Mouse (Mus musculus): ENCODE data around the gene Pds5b. TPM values are rescaled to one million over a fixed set of nuclear protein-coding genes. Genes with fewer than 3 reads are reported as not detected.

The Pds5b gene
- polyA plus RNA-seq, 1 experiment = 27.2 TPM

- DNase-seq = no peak
Observed at GRCm38 (mm10) chr5:150818041-150818440, 144.5 kb downstream of the Pds5b start.

GRCm38 (mm10) chr5:150818886-150819285 is 145.3 kb downstream of the Pds5b start:
- DNase-seq = no peak
- no peaks in the 10 kb centered on the region for H3K27me3 ChIP-seq (ENCODE audit: control insufficient read depth, insufficient read depth, low read length)
- no peak overlapping the region for H3K4me3 ChIP-seq (replicated peaks; ENCODE audit: insufficient read depth, low read depth, low read length)
- WGBS = 82% methylated on average over 4 of the region's 4 CpGs
- H3K4me1 ChIP-seq (ENCODE audit: control insufficient read depth, insufficient read depth, low read length) = no peaks in the 10 kb centered on the region
- H3K27ac ChIP-seq (ENCODE audit: insufficient read depth, low read length) = no peak overlapping the region
- no peak for TF ChIP-seq POLR2A (IDR thresholded peaks at IDR 0.05; ENCODE audit: borderline replicate concordance, insufficient read depth, low read length)
- TF ChIP-seq CTCF (IDR thresholded peaks at IDR 0.05; ENCODE audit: borderline replicate concordance, insufficient read depth, low read depth, low read length) = no peak

More at GRCm38 (mm10) chr5:150818041-150818440, 144.5 kb downstream of the Pds5b start:
- no peak overlapping the region for H3K27ac ChIP-seq (ENCODE audit: insufficient read depth, low read length)
- no peak overlapping the region for H3K4me3 ChIP-seq (replicated peaks; ENCODE audit: insufficient read depth, low read depth, low read length)
- H3K27me3 ChIP-seq (ENCODE audit: control insufficient read depth, insufficient read depth, low read length) = no peaks in the 10 kb centered on the region
- 63% methylated on average over 2 of the region's 2 CpGs for whole genome bisulfite sequencing
- TF ChIP-seq POLR2A (IDR thresholded peaks at IDR 0.05; ENCODE audit: borderline replicate concordance, insufficient read depth, low read length) (no peak), CTCF (IDR thresholded peaks at IDR 0.05; ENCODE audit: borderline replicate concordance, insufficient read depth, low read depth, low read length) (no peak)
- H3K4me1 ChIP-seq (ENCODE audit: control insufficient read depth, insufficient read depth, low read length) = no peaks in the 10 kb centered on the region

DNA sequence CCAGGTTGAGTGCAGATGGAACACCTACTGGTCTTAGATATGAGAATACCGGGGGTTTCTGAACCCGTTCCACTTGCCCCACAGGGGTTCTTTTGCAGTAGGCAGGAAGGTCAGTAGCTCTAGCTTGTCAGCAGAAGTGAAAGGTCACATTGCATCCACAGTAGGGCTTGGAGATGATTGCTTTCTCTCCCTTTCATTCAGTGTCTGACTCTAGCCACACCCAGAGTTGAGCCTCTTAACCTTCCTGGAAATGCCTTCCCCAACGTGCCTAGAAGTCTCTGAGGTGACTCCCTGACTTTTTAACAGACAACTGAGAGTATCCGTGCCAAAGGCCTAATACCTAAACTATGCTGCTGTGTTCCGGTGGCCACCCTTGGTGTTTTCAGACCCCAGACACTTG is 146.0 kb downstream of the Pds5b start:
- TF ChIP-seq POLR2A (IDR thresholded peaks at IDR 0.05; ENCODE audit: borderline replicate concordance, insufficient read depth, low read length) (no peak), CTCF (IDR thresholded peaks at IDR 0.05; ENCODE audit: borderline replicate concordance, insufficient read depth, low read depth, low read length) (no peak)
- Histone ChIP-seq H3K27me3 (ENCODE audit: control insufficient read depth, insufficient read depth, low read length) (no peaks in the 10 kb centered on the region), H3K4me3 (replicated peaks; ENCODE audit: insufficient read depth, low read depth, low read length) (no peak overlapping the region), H3K27ac (ENCODE audit: insufficient read depth, low read length) (no peak overlapping the region), H3K4me1 (ENCODE audit: control insufficient read depth, insufficient read depth, low read length) (no peaks in the 10 kb centered on the region)
- DNase-seq = no peak
- WGBS = 73% methylated on average over 5 of the region's 5 CpGs

DNA sequence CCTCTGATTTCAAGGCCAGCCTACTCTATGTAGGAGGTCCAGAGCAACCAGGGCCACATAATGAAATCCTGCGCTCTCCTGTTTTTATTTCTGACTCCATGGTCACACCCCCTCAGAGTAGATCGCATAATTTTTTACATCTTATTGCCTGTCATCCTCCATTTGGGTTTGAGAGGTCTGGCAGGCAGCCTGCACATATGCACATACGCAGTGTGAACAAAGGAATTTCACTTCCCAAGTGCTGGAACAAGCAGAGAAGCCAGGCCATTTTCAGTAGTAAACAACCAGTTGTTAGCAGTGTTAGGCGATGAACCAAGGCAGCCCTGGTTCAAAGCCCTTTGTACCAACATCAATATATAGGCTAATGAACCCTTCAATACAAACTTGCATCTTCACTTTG is 147.6 kb downstream of the Pds5b start:
- TF ChIP-seq POLR2A (IDR thresholded peaks at IDR 0.05; ENCODE audit: borderline replicate concordance, insufficient read depth, low read length) (no peak), CTCF (IDR thresholded peaks at IDR 0.05; ENCODE audit: borderline replicate concordance, insufficient read depth, low read depth, low read length) (no peak)
- WGBS = 74% methylated on average over 4 of the region's 4 CpGs
- H3K27ac ChIP-seq (ENCODE audit: insufficient read depth, low read length) = no peak overlapping the region

GRCm38 (mm10) chr5:150822781-150823180 is 149.2 kb downstream of the Pds5b start:
- H3K4me1 ChIP-seq (ENCODE audit: control insufficient read depth, insufficient read depth, low read length) = no peaks in the 10 kb centered on the region
- TF ChIP-seq POLR2A (IDR thresholded peaks at IDR 0.05; ENCODE audit: borderline replicate concordance, insufficient read depth, low read length) = no peak
- no peak for TF ChIP-seq CTCF (IDR thresholded peaks at IDR 0.05; ENCODE audit: borderline replicate concordance, insufficient read depth, low read depth, low read length)
- H3K4me3 ChIP-seq (replicated peaks; ENCODE audit: insufficient read depth, low read depth, low read length) = no peak overlapping the region
- H3K27ac ChIP-seq (ENCODE audit: insufficient read depth, low read length) = no peak overlapping the region
- DNase-seq = no peak
- 82% methylated on average over 6 of the region's 6 CpGs for WGBS
- no peaks in the 10 kb centered on the region for H3K27me3 ChIP-seq (ENCODE audit: control insufficient read depth, insufficient read depth, low read length)

More for the DNA sequence above, 147.6 kb downstream of the Pds5b start:
- DNase-seq = no peak
- no peaks in the 10 kb centered on the region for H3K4me1 ChIP-seq (ENCODE audit: control insufficient read depth, insufficient read depth, low read length)
- H3K4me3 ChIP-seq (replicated peaks; ENCODE audit: insufficient read depth, low read depth, low read length) = no peak overlapping the region
- H3K27me3 ChIP-seq (ENCODE audit: control insufficient read depth, insufficient read depth, low read length) = no peaks in the 10 kb centered on the region

DNA sequence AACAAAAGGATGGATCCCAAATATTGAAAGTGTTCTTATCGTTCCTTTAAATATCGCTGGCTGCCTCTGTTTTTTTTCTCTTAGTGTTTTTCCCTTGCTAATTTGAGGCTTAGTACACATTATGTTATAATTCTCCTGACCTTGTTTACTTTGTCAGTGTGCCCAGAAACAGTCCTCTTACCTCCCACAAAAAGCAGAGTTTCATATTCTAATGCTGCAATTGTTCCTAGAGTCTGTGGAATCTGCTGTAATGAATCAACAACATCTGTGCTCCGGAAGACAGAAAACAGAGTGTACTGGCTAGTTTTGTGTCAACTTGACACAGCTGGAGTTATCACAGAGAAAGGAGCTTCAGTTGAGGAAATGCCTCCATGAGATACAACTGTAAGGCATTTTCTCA is 149.8 kb downstream of the Pds5b start:
- H3K27me3 ChIP-seq (ENCODE audit: control insufficient read depth, insufficient read depth, low read length) = no peaks in the 10 kb centered on the region
- DNase-seq = no peak
- H3K27ac ChIP-seq (ENCODE audit: insufficient read depth, low read length) = no peak overlapping the region
- H3K4me1 ChIP-seq (ENCODE audit: control insufficient read depth, insufficient read depth, low read length) = no peaks in the 10 kb centered on the region
- TF ChIP-seq POLR2A (IDR thresholded peaks at IDR 0.05; ENCODE audit: borderline replicate concordance, insufficient read depth, low read length) (no peak), CTCF (IDR thresholded peaks at IDR 0.05; ENCODE audit: borderline replicate concordance, insufficient read depth, low read depth, low read length) (no peak)
- WGBS = 92% methylated on average over 3 of the region's 3 CpGs
- no peak overlapping the region for H3K4me3 ChIP-seq (replicated peaks; ENCODE audit: insufficient read depth, low read depth, low read length)

- 82% methylated on average over 5 of the region's 5 CpGs for WGBS
- Histone ChIP-seq H3K4me1 (ENCODE audit: control insufficient read depth, insufficient read depth, low read length) (no peaks in the 10 kb centered on the region), H3K27me3 (ENCODE audit: control insufficient read depth, insufficient read depth, low read length) (no peaks in the 10 kb centered on the region), H3K27ac (ENCODE audit: insufficient read depth, low read length) (no peak overlapping the region), H3K4me3 (replicated peaks; ENCODE audit: insufficient read depth, low read depth, low read length) (no peak overlapping the region)
- no peak for DNase-seq
- TF ChIP-seq CTCF (IDR thresholded peaks at IDR 0.05; ENCODE audit: borderline replicate concordance, insufficient read depth, low read depth, low read length) (no peak), POLR2A (IDR thresholded peaks at IDR 0.05; ENCODE audit: borderline replicate concordance, insufficient read depth, low read length) (no peak)
Observed at GRCm38 (mm10) chr5:150829499-150829898, 156.0 kb downstream of the Pds5b start.

DNA sequence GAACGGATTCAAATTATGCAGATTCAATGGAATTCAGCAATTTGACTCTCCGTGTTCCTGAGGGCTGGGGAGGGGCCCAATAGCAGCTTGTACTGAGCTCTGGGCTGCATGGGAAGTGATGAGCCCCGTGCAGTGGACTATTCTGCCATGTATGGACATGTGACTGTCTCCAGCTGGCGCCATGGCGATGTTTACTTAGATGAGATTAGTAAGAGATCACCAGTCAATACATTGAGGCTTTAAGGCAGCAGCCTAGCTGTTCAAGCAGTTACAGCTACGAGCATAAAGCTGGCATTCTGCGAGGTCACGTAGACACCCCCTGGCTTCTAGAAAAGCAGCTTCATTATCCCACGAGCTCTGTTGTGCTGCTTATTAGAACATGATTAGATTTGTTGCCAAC is 157.2 kb downstream of the Pds5b start:
- WGBS = 52% methylated on average over 9 of the region's 9 CpGs
- no peak overlapping the region for H3K27ac ChIP-seq (ENCODE audit: insufficient read depth, low read length)

More for the DNA sequence above, 157.2 kb downstream of the Pds5b start:
- Histone ChIP-seq H3K27me3 (ENCODE audit: control insufficient read depth, insufficient read depth, low read length) (no peaks in the 10 kb centered on the region), H3K4me3 (replicated peaks; ENCODE audit: insufficient read depth, low read depth, low read length) (no peak overlapping the region), H3K4me1 (ENCODE audit: control insufficient read depth, insufficient read depth, low read length) (no peaks in the 10 kb centered on the region)
- no peak for TF ChIP-seq POLR2A (IDR thresholded peaks at IDR 0.05; ENCODE audit: borderline replicate concordance, insufficient read depth, low read length)
- no peak for TF ChIP-seq CTCF (IDR thresholded peaks at IDR 0.05; ENCODE audit: borderline replicate concordance, insufficient read depth, low read depth, low read length)
- no peak for DNase-seq

Data from cerebellum, adult 2 months (tissue).